Mouse (Mus musculus): Measurements from ENCODE around the gene Rsrc2. TPM values are rescaled to one million over a fixed set of nuclear protein-coding genes. Genes with fewer than 3 reads are reported as not detected.

The Rsrc2 gene
- total RNA-seq, 2 experiments from 2014 or later = 48.7 to 64.9 TPM

DNA sequence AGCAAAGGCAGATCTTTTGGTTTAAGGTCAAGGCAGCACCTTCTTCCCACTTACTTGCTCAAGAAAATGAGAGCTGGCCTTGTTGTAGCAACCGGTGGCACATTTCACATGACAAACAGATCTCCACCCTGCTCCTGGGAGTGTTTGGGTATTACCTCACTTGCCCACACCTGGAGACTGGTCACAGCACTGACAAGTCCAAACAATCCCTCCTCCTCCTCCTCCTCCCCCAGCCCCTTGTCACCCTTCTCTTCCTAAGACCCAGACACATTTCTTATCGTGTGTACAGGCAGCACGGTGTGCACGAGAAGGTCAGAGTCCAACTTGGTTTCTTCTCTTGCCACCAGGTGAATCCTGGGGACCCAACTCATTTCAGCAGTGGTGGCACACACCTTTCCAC is 52.3 kb downstream of the Rsrc2 start:
- DNase-seq = no peak

- no peak for DNase-seq
Measured at GRCm38 (mm10) chr5:123696244-123696643, 53.0 kb downstream of the Rsrc2 start.

GRCm38 (mm10) chr5:123694468-123694867 is 54.7 kb downstream of the Rsrc2 start:
- DNase-seq = peak; percentile 27

GRCm38 (mm10) chr5:123684221-123685144 is 64.7 kb downstream of the Rsrc2 start, which contains the start of gene Clip1:
Gene Clip1, minus strand, starts transcription at chr5:123684618.
- DNase-seq = peak; percentile 70

DNA sequence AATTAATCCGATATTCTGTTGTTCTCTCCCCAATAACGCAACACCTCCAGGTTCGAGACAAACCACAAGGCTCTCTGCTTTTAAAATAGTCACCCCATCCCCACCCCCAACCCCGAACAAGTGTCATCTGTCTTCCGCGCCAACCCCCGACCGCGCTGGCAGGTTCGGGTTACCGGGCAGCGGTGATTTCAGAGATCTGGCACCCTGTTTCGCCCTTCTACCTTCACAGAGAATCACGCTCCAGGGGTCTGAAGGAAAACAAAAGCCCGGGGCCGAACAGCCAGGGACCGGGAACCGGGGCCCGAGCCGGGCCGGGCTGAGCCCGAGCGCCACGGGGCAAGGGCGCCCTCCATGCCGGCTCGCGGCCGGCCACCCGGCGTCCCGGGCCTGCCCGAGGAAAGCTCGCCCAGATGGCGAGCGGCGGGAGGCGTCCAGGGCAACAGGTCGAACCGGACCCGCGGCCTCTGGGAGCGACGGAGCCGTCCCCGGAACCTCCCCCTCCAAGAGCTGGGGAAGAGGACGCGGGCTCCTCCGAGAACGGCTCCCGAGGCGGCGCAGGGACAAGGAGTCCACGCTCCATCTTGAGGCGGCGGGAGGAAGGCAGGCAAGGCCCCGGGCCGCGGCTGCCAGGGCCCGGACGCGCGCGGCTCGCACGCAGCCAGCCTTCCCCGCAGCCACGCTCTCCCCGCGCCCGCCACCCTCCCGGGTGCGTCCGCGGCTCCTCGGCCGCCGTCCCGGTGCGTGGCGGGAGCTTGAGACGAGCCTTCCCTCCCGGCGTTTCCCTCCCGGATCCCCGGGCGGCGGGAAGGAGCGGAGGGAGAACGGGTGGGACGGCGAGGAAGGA is 65.6 kb downstream of the Rsrc2 start:
- DNase-seq = peak; percentile 64

DNA sequence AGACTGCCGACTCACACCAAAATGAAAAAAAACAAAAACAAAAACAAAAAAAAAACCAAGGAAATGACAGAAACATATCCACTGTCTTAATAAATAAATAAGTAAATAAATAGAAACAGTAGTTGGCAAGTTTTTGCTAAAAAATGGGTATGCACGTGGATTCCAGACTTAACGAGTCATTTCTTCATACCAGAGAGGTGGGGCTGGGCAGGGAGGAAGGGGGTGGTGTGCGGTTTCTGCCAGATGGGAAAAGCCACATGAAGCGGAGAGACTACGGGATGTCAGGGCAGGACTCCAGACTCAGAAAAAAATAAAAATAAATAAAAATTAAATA is 66.2 kb downstream of the Rsrc2 start:
- no peak for DNase-seq

DNA sequence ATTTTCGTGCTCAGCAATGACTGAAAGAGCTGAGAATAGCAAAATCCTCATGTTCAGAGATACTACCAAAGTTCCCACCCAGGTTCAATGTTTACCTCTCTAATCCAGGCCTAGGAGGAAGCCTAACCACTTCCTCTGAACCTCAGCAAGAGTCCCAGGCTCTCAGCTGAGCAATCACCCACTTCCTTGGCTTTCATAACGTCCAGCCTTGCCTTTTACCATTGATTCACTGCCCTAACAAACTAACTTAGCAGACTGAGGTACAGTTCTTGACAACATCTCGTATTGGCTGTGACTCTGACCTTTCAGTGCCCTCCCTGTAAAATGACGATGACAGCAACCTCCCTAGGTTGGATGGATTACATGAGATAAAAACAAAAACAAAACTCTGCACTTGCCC is 66.8 kb downstream of the Rsrc2 start:
- DNase-seq = no peak

DNA sequence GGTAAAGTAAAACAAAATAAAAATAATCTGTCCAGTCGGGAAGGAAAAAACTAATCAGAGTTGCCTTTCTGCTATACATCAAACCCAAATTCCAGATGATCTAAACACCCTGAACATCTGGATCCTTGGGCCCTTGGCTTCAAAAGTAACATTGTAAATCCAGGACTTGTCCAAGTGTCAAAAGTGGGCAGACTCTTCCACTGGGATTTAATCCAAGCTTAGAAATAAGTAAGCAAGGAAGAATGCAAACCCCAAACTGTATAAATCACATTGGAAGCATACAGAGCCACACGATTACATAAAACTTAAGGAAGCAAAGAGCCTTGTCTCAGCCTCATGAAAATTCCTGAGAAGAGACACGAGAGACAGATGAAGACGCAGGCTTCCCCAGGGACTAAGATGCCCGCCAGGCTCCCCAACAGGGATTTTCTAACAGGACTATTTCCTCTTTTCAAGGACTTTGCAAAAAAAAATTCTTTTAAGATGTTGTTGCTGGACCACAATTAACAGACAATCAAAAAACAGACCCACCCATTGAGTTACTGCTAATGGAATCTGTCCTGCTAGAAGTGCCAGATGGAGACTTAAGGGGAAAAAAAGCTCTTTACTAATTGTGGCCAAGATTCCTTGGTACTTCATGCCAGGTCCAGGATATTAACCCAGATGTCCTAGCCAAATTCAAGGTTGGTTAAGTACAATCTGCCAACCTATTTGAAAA is 69.5 kb downstream of the Rsrc2 start:
- no peak for DNase-seq

DNA sequence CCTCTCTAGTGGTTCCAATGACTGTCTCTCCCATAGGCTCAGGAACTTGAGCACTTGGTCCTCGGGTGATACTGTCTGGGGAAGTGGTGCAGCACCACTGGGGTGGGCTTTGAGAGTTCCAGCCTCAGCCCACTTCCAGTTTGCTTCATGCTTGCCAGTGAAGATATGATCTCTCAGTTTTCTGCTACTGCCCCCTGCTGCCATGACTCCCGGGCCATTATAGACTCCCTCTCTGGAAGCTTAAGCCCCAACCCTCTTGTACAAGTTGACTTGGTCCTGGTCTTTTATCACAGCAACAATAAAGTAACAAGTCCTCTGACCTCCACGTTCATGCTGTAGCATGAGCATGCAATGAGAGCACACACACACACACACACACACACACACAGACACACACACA is 70.1 kb downstream of the Rsrc2 start:
- DNase-seq = no peak

Other genes starting within 250 kb of the Rsrc2 start
- not detected for gene B3gnt4, start 239.0 kb downstream of the Rsrc2 start, total RNA-seq (2021)
- 10 to 100 TPM; 36.9 to 38.8 TPM for gene Diablo, start 225.2 kb downstream of the Rsrc2 start, total RNA-seq (2021)
- 1 to 10 TPM in 1 of 2 experiments, not detected in 1; 1.1 TPM for gene Gm49027, start 223.9 kb downstream of the Rsrc2 start, total RNA-seq (2021)
- 10 to 100 TPM; 23.3 to 26.6 TPM for gene Vps33a, start 176.4 kb downstream of the Rsrc2 start, total RNA-seq (2021)
- 100 to 1,000 TPM in 1 of 2 experiments, 10 to 100 TPM in 1; 91.2 to 111 TPM for gene Clip1, start 64.8 kb downstream of the Rsrc2 start, total RNA-seq (2021)
- 10 to 100 TPM; 26.6 to 33.2 TPM for gene Zcchc8, start 28.3 kb downstream of the Rsrc2 start, total RNA-seq (2021)
- 1 to 10 TPM; 5.2 to 5.9 TPM for gene Kntc1, start 302 bp upstream of the Rsrc2 start, total RNA-seq (2021)
- under 1 TPM; 0.28 to 0.32 TPM for gene Hcar2, start 116.1 kb upstream of the Rsrc2 start, total RNA-seq (2021)
- gene Hcar1, start 130.6 kb upstream of the Rsrc2 start, total RNA-seq (2021) = under 1 TPM; 0.54 to 0.84 TPM
- gene Denr, start 157.8 kb upstream of the Rsrc2 start, total RNA-seq (2021) = 10 to 100 TPM; 60.9 to 61.0 TPM
- under 1 TPM; 0.52 to 0.77 TPM for gene Gm43518, start 178.0 kb upstream of the Rsrc2 start, total RNA-seq (2021)
- gene Ccdc62, start 181.3 kb upstream of the Rsrc2 start, total RNA-seq (2021) = 1 to 10 TPM; 2.3 to 3.6 TPM
- 1 to 10 TPM; 8.2 to 9.0 TPM for gene Hip1r, start 224.2 kb upstream of the Rsrc2 start, total RNA-seq (2021)